Mouse (Mus musculus) heart, postnatal 25 days (tissue): Measurements from ENCODE around the gene Btnl4. TPM values are rescaled to one million over a fixed set of nuclear protein-coding genes. Genes with fewer than 3 reads are reported as not detected.

ENCODE experiments used
- DNase-seq: peaks from one replicate; pipeline ENCODE4 v3.0.0; 2022; ENCODE audit warnings: low spot score
- intact Hi-C: fragments of 180-260 bp; cut with DNase I; formaldehyde crosslinking; loops from one replicate; pipeline ENCODE4 v1.15.1; 2025
- total RNA-seq, 2 experiments: library from RNA; stranded (reverse); gene quantifications; 2 replicates each; pipeline ENCODE4 v1.2.3; 2021

Gene Btnl4
- total RNA-seq, 2 experiments from 2014 or later: not detected

DNA sequence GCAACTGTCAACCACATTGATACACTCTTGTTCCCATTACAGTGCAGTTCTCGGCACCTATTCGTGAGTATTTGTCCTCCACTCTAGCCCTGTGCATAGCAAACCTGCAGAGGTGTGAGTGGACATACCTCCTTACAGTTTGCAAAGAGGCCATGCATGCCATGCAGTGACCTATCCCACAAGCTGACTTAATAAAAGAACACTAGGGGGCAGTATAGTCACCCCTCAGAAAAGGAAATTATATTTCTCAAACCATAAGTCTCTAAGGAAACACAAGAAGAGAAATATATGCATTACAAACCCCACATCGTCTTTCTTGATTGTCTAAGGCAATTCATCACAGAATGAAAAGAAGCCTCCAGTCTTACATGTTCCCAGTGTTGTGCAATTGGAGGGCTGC, 37.3 kb downstream of the Btnl4 start:
- DNase-seq: no peak
- intact Hi-C loops: loop anchor here (1.0 to 10.0 kb wide), 3 partner anchors 118 to 275 kb away; no protein-coding TSS in a partner anchor

- DNase-seq: no peak
- intact Hi-C loops: loop anchor here (5.0 kb wide), 1 partner anchor 119 kb away; no protein-coding TSS in a partner anchor
Observed at GRCm38 (mm10) chr17:34438588-34438987, 38.5 kb downstream of the Btnl4 start.

DNA sequence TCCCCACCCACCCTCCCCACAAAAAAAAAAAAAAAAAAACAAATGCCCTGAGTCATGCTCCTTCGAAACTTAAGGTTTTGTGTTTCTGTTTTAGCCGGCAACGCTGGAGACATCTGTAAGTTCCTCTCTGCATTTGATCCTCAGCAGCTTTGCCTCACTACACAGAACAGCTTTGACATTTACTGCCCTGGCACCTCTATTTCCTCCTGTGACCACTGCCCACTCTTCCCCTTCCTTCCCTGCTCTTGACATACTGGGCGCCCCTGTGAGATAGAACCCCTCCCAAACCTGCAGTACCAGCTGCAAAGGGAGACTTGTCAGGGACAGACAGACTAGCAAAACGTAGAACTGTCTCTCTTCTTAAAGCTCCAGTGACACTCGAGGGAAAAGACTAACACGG, 39.5 kb downstream of the Btnl4 start:
- DNase-seq: no peak
- intact Hi-C loops: loop anchor here (5.0 kb wide), 1 partner anchor 120 kb away; no protein-coding TSS in a partner anchor

DNA sequence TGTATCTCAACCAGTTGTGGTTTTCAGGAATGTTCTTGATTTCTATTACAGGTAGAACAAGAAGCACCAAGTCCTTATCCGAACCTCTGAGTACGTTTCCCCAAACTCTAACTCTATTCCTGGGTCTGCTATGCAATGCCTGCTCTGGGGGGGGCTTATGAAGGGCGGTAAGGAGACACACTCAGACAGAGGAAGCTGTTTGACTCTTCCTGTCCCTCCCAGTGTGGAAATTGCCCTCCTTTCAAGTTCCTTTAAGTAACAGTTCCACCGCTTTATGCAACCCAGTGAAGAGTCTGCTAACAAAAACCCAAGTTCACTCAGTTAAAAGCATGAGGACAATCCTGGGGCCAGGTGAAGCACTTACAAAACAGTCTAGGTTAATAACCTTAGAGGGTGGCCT, 40.0 kb downstream of the Btnl4 start:
- DNase-seq: no peak
- intact Hi-C loops: loop anchor here (5.0 kb wide), 1 partner anchor 120 kb away; no protein-coding TSS in a partner anchor

DNA sequence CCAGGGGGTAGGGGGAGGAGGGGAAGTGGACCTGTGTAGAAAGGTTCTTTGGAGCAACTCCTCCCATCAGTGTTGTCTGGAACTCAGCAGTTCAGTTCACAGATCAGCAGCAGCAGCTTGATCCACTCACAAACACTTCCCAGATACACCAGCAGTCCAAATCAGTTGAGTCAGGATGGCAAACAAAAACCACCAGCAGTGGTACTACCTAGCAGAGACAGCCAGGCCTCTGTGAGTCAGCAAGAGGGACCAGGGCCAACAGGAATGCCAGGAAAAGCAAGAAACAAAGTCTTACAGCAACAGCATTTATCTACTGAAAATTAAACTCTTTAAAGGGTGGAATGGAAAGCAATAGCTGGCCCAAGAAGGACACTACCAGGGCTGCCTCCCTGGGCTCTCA, 49.5 kb downstream of the Btnl4 start:
- DNase-seq: no peak
- intact Hi-C loops: no loop called here

- intact Hi-C loops: no loop called here
- DNase-seq: no peak
Observed at GRCm38 (mm10) chr17:34420014-34420413, 57.1 kb downstream of the Btnl4 start.

Other genes with a start within 250 kb of the Btnl4 start
- 1 to 10 TPM in 1 of 2 experiments, under 1 TPM in 1; 0.70 to 1.5 TPM for gene H2-Ob, start 238.4 kb downstream of the Btnl4 start, total RNA-seq
- 10 to 100 TPM in 1 of 2 experiments, 1 to 10 TPM in 1; 9.2 to 12.6 TPM for gene H2-Ab1, start 219.6 kb downstream of the Btnl4 start, total RNA-seq
- 10 to 100 TPM; 13.9 to 14.3 TPM for gene H2-Aa, start 189.5 kb downstream of the Btnl4 start, total RNA-seq
- 10 to 100 TPM; 13.4 to 14.8 TPM for gene H2-Eb1, start 171.5 kb downstream of the Btnl4 start, total RNA-seq
- not detected for gene H2-Eb2, start 151.7 kb downstream of the Btnl4 start, total RNA-seq
- gene Btnl2, start 122.5 kb downstream of the Btnl4 start, total RNA-seq: under 1 TPM; 0.34 to 0.48 TPM
- not detected for gene Btnl1, start 100.2 kb downstream of the Btnl4 start, total RNA-seq
- under 1 TPM in 1 of 2 experiments, not detected in 1; 0.34 TPM for gene BC051142, start 78.5 kb downstream of the Btnl4 start, total RNA-seq
- gene Btnl6, start 40.0 kb upstream of the Btnl4 start, total RNA-seq: not detected
- 10 to 100 TPM; 35.3 to 47.2 TPM for gene Notch4, start 87.0 kb upstream of the Btnl4 start, total RNA-seq
- 1 to 10 TPM; 4.1 to 4.2 TPM for gene Gpsm3, start 112.5 kb upstream of the Btnl4 start, total RNA-seq
- gene Pbx2, start 113.9 kb upstream of the Btnl4 start, total RNA-seq: 10 to 100 TPM; 17.6 to 17.8 TPM
- gene Ager, start 120.5 kb upstream of the Btnl4 start, total RNA-seq: under 1 TPM in 1 of 2 experiments, not detected in 1; 0.56 TPM
- gene Rnf5, start 126.4 kb upstream of the Btnl4 start, total RNA-seq: 10 to 100 TPM; 34.9 to 35.0 TPM
- 10 to 100 TPM; 65.8 to 66.8 TPM for gene Agpat1, start 126.9 kb upstream of the Btnl4 start, total RNA-seq
- 1 to 10 TPM; 1.7 to 1.8 TPM for gene Egfl8, start 138.7 kb upstream of the Btnl4 start, total RNA-seq
- gene Ppt2, start 151.2 kb upstream of the Btnl4 start, total RNA-seq: 10 to 100 TPM; 53.2 to 53.7 TPM
- gene Prrt1, start 152.2 kb upstream of the Btnl4 start, total RNA-seq: 1 to 10 TPM; 1.1 to 1.9 TPM
- gene Fkbpl, start 167.4 kb upstream of the Btnl4 start, total RNA-seq: 1 to 10 TPM; 6.2 to 6.6 TPM
- gene Atf6b, start 169.8 kb upstream of the Btnl4 start, total RNA-seq: 10 to 100 TPM; 15.6 to 17.8 TPM
- gene Tnxb, start 193.2 kb upstream of the Btnl4 start, total RNA-seq: 10 to 100 TPM; 32.1 to 42.1 TPM